Mouse (Mus musculus): ENCODE results near the gene Creb3.
"Not testable (repeated sequence)": the region's sequence is repeated elsewhere in the genome, so short reads cannot be mapped to it uniquely, and the experiment has no call there.

The Creb3 gene

DNA sequence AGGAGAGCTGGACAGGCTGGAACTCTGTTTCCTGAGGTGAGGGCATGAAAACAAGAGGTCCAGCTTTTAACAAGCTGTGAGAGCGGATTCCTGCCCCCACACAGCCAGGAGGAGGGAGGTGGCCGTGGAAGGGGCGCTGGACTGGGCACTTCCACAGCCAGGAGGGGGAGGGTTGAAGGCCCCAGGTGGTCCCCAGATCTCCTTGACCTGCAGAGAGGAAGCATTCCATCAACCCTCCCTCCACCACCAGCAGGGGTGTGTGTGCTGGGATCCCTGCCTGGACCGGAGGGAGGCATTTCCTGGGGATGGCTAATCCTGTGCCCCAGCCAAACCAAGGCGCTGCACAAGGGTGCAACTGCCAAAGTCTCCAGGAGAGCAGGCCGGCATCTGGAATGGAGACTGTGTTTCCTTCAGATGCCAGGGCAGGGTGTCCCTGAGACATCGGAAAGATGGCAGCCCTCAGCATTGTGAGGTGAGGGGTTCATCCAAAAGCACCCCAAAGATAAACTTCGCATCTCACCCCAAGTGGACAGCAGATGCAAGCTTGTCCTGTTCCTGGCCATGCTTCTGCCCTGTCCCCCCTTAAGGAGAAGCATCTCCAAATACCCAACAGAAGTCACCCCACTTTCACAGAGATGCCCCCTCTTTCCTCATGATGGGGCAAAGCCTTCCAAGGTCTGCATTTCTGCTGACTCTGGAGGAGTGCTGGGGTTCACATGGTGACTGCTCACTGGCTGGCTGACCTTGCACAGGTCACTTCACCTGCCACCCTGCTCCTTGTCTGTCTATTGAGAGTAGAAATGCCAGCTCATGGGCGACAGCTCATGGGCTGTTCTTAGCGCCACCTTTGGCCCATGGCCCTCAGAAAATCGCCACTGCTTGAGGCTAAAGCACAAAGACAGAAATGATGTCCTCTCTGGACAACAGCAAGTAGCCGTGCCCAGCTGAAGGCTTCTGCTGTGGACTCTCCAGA is 22.6 kb downstream of the Creb3 start, which contains the start of gene Msmp:
Gene Msmp (minus strand): TSS at position 51 of the 973 bp plus-strand sequence.
- DNase-seq: peak in 1 of 2 experiments; percentile 43

DNA sequence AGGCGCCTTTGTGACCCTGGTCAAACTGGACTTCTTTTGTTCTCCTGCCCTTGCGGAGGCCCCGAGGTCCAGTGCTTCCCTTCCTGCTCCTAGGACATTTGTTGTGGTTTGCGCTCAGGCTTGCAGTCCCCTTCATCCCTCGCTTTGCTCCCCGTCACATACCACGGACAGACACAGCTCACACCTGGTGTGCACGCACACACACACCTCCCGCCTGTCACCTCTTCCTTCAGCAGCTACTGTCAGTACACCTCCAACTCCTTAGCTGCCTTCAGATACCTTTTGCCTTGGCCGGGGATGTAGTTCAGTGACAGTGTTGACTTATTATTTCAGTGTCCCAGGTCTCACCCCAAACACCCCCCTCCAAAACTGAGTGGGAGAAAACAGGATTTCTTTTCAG is 23.6 kb downstream of the Creb3 start:
- DNase-seq: no peak

DNA sequence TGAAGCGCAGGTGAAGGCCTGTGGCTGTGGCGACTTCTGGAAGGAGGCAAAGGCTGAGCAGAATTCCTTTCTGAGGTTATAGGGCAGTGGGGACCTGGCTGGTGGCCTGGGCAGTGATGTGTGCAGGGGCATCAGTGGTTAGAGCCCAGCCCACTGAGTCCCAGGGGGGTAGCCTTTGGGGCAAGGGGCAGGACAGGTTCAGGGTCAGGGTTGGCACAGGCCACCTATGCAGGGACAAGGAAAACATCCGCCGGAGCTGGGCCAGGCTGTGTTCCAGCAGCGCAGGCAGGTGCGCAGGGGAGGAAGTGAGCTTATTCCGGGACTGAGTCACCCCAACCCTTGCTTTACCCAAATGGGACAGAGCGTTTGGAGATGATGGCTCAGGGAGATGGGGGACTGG is 24.3 kb downstream of the Creb3 start:
- no peak for DNase-seq

DNA sequence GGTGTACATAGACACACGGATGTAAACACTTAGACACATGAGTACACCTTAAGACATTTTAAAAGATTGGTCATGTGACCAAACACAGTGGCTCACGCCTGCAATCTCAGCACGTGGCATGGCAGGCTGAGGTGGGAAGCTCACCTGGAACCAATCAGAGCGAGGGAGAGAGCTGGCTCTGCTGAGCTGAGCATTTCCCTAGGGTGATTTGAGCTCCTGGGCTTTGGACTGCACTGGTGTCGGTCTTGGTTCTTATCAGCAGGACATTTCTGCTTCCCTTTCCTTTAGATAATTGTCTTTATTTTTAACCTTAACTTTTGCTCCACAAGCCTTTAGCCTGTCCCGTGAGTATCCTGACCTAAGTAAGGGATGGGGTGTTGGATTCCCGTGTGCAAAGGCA is 25.5 kb downstream of the Creb3 start:
- DNase-seq: no peak

DNA sequence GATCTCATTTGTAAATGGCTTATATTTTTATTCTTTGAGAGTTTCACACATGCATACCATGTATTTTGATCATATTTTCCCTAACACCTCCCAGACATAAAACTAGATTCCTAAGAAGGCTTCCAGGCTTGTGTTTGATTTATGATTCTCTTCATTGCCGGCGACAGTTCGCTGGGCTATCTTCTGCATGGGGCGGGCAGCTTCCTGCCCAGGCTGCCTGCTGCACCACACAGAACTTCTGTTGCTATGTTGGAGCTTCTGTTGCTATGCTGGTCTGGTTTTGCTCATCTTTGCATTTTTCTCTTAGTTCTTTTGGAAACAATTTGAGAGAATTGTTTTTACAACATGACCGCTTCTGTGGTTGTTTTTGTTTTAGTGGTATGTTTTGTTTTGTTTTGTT is 29.4 kb downstream of the Creb3 start:
- DNase-seq: no peak

DNA sequence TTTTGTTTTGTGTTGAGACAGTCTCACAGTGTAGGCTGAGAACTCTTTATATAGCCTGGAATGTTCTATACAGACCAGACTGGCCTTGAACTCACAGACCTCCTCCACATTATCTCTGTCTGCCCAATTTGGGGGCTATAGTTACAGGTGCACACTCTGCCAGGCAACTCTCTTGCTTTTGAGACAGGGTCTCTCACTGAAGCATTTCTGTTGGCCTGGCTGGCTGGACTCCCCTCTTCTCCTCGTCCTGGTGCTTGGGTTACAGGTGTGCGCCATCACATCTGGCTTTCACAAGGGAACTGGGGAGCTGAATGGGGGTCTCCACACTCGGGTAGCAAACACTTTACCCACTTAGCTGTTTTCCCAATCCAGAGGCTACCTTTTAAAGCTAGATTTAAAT is 29.8 kb downstream of the Creb3 start:
- DNase-seq: no peak

DNA sequence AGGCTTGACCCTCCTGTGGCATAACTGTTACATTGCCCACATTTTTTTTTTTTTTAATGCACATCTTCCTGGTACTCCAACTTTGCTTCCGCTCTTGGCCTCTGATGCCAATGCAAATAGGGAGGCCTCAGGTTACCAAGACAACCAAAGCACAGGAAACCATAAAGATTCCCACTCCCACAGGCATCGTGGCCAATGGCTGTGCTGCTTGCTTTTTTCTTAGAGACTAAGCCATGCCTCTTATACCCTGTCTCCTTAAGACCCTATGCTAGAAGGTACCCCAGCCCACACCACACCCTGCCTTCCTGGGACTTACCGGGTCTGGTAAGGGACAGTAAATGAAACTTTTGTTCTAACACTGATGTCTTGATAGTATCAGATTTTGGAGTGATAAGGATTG is 31.3 kb downstream of the Creb3 start:
- no peak for DNase-seq

DNA sequence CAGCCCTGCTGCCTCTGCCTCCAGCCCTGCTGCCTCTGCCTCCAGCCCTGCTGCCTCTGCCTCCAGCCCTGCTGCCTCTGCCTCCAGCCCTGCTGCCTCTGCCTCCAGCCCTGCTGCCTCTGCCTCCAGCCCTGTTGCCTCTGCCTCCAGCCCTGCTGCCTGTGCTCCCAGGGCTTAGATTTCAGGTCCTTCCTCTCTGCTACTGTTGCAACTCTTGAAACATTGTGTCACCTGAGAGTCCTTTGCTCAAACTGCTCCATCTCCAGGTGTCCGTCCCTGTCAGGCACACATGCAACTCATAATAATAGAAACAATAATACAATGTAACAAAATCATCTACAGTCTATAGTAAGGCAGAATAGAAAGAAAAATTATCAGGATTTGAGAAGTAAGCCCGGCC is 34.5 kb downstream of the Creb3 start:
- not testable (repeated sequence) for DNase-seq

DNA sequence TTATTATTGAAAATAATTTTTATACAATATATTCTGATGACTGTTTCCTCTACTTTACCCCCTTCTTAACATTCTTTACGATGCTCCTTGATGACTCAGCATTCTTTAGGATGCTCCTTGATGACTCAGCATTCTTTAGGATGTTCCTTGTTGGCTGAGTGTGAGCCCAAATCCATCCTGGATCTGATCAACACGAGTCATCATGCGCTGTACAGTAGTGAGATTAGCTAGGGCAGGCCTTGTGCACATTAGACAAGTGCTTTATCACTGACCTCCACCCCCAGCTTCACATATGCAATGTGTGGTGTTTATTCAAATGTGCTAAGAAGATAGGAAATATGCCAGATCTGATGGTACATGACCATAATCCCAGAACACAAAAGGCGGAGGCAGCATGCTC is 36.1 kb downstream of the Creb3 start:
- DNase-seq: no peak

DNA sequence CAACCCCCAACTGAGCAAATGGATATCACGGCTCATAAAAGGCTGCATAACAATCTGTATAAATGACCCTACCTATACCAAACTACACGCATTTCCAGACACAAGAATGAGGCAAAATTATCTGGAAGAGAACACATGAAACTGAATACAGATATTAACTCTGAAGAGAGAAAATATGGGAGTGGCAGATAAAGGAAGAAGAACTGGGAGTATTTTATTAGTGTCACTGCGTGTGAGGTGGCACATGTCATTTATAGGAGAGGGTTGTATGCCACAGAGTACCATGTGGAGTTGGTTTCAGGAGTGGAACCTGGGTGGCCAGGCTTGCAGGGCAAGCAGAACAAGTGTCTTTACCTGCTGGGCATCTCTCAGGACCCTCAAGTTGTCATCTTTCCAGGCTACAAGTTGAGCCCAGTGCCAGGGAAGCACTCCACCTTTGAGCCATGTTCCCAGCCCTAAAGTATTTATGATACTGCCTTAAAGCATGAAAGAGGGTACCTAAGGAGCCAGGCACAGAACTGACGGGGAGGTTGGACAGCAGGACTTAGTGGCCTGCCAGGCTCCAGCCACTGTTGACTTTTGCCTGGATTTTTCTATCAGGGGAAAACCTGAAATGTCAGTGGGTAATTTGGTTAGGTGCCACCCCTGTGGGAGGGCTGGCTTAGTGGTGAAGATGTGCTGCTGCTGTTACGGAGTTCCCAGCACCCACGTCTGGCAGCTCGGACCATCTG is 36.7 kb downstream of the Creb3 start:
- no peak for DNase-seq

DNA sequence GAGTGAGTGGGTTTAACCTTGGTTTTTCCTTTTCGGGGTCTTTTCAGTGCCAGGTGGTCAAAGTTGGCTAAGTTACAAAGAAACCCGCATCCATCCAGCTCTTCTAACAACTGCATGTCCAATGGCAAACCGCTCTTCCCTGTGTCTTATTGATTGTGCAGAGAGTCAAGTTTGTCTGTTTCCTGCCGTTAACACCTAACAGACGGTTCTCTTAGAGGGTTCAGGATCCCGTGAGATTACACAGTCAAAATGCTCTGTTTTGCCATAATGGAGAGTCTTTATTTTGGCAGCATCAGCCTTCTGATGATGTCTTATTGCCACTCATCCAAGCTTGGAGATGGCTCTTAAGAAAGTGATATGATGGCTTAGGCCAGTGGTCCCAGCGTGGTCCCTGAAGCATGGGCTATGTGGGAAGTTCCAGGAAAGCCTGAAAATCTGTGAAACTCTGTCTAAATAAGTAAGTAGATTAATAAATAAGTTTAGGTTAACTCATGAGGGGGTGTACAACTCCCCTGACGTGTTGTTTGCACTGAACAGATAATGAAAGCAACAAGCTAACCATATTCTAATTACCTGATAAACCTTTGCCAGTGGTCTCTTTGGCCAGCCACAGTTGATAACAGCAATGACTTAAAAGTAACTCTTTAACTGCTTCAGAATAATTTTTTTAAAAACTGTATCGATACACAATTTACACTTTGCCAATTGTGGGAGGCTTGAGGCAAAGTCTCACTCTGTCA is 38.2 kb downstream of the Creb3 start:
- no peak for DNase-seq

DNA sequence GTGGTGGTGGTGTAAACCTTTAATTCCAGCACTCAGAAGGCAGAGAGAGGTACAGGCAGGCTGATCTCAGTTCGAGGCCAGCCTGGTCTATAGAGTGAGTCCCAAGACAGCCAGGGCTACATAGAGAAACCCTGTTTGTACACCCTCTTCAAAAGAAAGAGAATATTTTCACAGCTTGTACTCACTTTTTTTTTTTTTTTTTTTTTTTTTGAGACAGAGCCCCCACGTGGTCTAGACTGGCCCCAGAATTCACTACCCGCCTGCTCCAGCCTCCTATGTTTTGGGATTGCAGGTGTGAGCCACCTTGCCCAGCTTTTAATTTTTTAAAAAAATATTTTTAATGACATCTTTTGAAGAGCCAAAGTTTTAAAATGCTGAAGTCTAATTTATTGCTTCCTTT is 42.0 kb downstream of the Creb3 start:
- no peak for DNase-seq

DNA sequence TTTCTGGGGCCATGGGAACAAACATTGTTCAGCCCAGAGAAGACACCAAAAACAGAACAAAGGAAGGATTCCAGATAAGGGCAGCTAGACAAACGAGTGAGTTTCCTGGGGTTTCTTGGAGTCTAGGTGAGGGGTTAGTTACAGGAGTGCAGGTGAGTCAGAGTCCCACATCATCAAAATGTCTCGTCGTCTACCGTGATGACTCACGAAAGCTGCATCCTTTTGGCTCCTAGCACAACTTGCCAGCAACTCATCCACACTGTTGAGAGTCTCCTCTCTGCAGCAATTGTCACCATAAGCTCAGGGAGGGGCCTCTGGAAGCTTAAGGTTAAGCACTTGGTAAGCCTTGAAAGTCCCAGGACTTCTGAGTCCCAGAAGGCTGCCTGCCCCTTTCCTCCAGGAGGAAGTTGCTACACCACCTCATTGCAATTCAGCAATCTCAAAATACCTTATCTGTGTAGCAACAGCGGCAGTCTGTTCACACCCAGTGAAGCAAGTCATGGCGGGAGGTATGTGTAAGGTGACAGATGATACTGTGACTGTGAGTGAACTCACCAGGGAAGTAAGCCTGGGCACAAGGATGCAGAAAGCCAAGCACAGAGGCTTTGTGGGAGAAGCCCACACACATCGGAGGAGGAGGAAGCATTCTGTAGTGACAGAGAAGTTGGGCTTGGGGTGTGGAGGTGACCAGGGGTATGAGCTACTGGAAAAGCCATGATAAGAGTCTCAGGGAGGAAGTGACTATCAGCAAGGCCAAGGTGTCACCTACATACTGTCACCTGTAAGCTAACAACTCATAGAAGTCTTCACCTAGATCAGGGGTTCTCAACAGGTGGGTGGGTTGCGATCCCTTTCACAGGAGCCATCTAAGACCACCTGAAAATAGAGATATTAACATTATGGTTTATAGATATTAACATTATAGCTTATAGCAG is 42.9 kb downstream of the Creb3 start:
- no peak for DNase-seq

DNA sequence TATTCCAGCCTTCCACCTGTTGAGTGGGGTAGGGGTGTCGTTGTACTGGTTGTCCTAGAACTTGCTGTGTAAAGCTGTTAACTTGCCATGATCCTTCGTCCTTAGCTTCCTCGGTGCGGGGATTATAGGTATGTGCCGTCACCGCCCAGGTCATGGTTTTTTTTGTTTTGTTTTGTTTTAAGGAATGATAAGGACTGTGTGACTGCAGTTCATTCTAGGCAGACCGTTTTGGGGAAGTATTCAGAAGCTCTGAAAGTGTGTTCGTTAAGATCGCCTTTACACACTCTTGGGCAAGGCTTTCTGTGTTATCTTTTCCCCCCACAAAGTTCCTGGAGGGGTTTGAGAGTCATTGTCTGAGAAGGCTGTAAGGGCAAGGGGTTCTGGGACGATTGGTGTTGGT is 50.4 kb downstream of the Creb3 start:
- no peak for DNase-seq

DNA sequence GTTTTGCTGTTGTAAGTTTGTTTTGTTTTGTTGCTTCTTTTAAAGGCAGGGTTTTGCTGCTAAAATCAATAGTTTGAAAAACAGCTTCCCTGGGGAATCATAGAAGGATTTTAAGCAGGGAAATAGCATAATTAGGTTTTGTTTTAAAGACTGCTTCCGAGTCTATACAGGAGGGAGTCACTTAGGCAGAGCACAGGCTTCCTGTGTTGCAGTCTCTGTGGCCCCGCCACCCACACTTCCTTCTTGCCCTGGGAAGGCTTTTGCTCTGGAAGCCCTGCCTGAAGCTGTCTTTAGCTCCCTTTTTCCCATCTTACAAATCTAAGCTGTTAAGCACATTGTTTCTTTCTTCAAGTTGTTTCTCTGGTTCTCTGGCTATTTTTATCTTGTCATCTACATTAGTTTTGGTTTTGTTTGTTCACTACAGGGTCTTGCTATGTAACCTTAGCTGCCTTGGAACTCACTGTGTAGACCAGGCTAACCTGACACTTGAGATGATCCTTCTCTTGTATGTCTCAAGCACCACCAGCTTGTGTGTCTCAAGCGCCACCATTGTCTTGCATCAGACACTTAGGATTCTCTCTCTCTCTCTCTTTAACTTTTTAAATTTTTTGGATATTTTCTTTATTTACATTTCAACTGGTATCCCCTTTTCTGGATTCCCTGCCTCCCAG is 51.1 kb downstream of the Creb3 start:
- peak; percentile 25 to 35 for DNase-seq

Measured in lung, adult 18-20 months (tissue).